Mouse (Mus musculus): ENCODE results near the gene Dcaf12.

DNA sequence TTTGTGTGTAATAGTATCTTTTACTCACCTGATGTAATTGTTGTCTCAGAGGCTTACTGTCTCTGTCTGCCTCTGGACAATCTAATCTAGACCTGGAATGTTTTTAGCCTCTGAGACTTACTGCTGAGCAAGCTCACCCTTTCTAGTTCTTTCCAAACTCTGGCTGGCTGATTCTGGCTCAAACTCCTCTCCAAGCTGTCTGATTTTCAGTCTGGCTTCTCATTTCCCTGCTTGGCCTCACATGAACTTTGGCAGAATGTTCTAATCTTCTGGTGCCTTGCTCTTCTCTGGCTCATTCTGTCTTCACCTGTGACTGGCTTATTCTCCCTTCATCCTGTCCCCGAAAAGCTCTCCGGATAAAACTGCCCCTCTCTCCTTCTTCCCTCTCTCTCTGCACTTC lies 31.3 kb upstream of the Dcaf12 start:
- TF ChIP-seq CTCF (IDR thresholded peaks at IDR 0.05; ENCODE audit: extremely low read depth, insufficient read depth, insufficient read length, insufficient replicate concordance) (no peak), POLR2A (IDR thresholded peaks at IDR 0.05; ENCODE audit: low read depth, low read length) (no peak)
